Mouse (Mus musculus) heart, postnatal 0 days (tissue): ENCODE measurements at regions not wholly inside any gene's neighbourhood (a gene's known extent, or its start where the extent isn't known, plus 50 kb on each side); places are given as distances from the start of the nearest gene placed in this dataset.
A peak's percentile ranks its signal among the peaks of the same experiment; 100 is the strongest.

Experiments
- ATAC-seq: fragments of 200-750 bp; cut with Nextera tagmentation; 2 replicates; pipeline ENCODE4 v1.8.0; 2017; ENCODE audit warnings: low read depth, moderate number of reproducible peaks, moderate library complexity; ENCODE audit not compliant: insufficient read depth
- DNase-seq: peaks from one replicate; pipeline ENCODE4 v3.0.0-alpha.2; 2016; ENCODE audit warnings: low spot score
- H3K27ac ChIP-seq: fragments of 300-500 bp; sonication (generic); 2 replicates; pipeline ENCODE4 v1.5.1; 2014; ENCODE audit warnings: low read depth, mild to moderate bottlenecking
- H3K27me3 ChIP-seq: fragments of 300-500 bp; sonication (generic); 2 replicates; pipeline ENCODE4 v1.6.1; 2014; ENCODE audit warnings: low read length, mixed read lengths; ENCODE audit not compliant: control insufficient read depth, insufficient read depth
- H3K36me3 ChIP-seq: fragments of 300-500 bp; sonication (generic); replicated peaks from 2 replicates; pipeline ENCODE4 v1.6.1; 2014; ENCODE audit warnings: low read length, mixed read lengths; ENCODE audit not compliant: control insufficient read depth, insufficient read depth
- H3K4me1 ChIP-seq: fragments of 300-500 bp; sonication (generic); 2 replicates; pipeline ENCODE4 v1.6.1; 2014; ENCODE audit warnings: antibody characterized with exemption; ENCODE audit not compliant: control insufficient read depth, insufficient read depth
- H3K4me2 ChIP-seq: fragments of 300-500 bp; sonication (generic); 2 replicates; pipeline ENCODE4 v1.6.1; 2014; ENCODE audit warnings: low read depth, mild to moderate bottlenecking, low read length, moderate library complexity
- H3K4me3 ChIP-seq: fragments of 300-500 bp; sonication (generic); 2 replicates; pipeline ENCODE4 v1.5.1; 2014; ENCODE audit warnings: low read depth, low read length
- H3K9ac ChIP-seq: fragments of 300-500 bp; sonication (generic); replicated peaks from 2 replicates; pipeline ENCODE4 v1.6.1; 2014; ENCODE audit warnings: low read depth, low read length, mixed read lengths
- H3K9me3 ChIP-seq: fragments of 300-500 bp; sonication (generic); replicated peaks from 2 replicates; pipeline ENCODE4 v1.6.1; 2016; ENCODE audit warnings: low read length; ENCODE audit not compliant: control insufficient read depth
- CTCF ChIP-seq: IDR thresholded peaks from 2 replicates; pipeline ENCODE4 v1.5.1; 2016; ENCODE audit warnings: antibody characterized with exemption, control low read depth, low read depth
- EP300 ChIP-seq: IDR thresholded peaks from 2 replicates; pipeline ENCODE4 v1.6.1; 2016; ENCODE audit warnings: antibody characterized with exemption, low read depth
- WGBS: fragments of 180-500 bp; shearing (Covaris S2); extraction: QIAGEN DNeasy Blood & Tissue Kit; methylation state at CpG from one replicate; pipeline ENCODE4 v1.1.7; 2014; 5-methylcytosine and 5-hydroxymethylcytosine counted together

GRCm38 (mm10) chr7:111420698-111421097 is 337.9 kb upstream of the Eif4g2 start:
- no peaks in the 10 kb centered on the region for H3K4me1 ChIP-seq
- ATAC-seq (no peak), DNase-seq (no peak)
- 84% methylated on average over 3 of the region's 3 CpGs for WGBS
- H3K27me3 ChIP-seq = no peaks in the 10 kb centered on the region
- H3K9ac ChIP-seq = no peak overlapping the region
- H3K4me2 ChIP-seq = no peak overlapping the region
- no peak overlapping the region for H3K4me3 ChIP-seq
- TF ChIP-seq CTCF (no peak), EP300 (no peak)
- no peaks in the 10 kb centered on the region for H3K9me3 ChIP-seq
- no peak overlapping the region for H3K27ac ChIP-seq
- H3K36me3 ChIP-seq = no peaks in the 10 kb centered on the region

GRCm38 (mm10) chr7:111417735-111418134 is 334.9 kb upstream of the Eif4g2 start:
- H3K4me2 ChIP-seq = no peak overlapping the region
- no peaks in the 10 kb centered on the region for H3K27me3 ChIP-seq
- no peak for ATAC-seq
- H3K4me3 ChIP-seq = no peak overlapping the region
- H3K4me1 ChIP-seq = no peaks in the 10 kb centered on the region
- H3K9ac ChIP-seq = no peak overlapping the region
- DNase-seq = no peak
- no peaks in the 10 kb centered on the region for H3K9me3 ChIP-seq
- WGBS = 27% methylated on average over 3 of the region's 3 CpGs
- no peak overlapping the region for H3K27ac ChIP-seq
- no peak for TF ChIP-seq CTCF
- no peak for TF ChIP-seq EP300
- H3K36me3 ChIP-seq = no peaks in the 10 kb centered on the region

GRCm38 (mm10) chr7:111416061-111416460 is 333.2 kb upstream of the Eif4g2 start:
- H3K27me3 ChIP-seq = no peaks in the 10 kb centered on the region
- H3K27ac ChIP-seq = no peak overlapping the region
- H3K4me1 ChIP-seq = no peaks in the 10 kb centered on the region
- H3K9ac ChIP-seq = no peak overlapping the region
- no peak for ATAC-seq
- DNase-seq = no peak
- 79% methylated on average over 6 of the region's 6 CpGs for WGBS
- H3K4me3 ChIP-seq = no peak overlapping the region
- no peaks in the 10 kb centered on the region for H3K36me3 ChIP-seq
- no peak overlapping the region for H3K4me2 ChIP-seq
- no peaks in the 10 kb centered on the region for H3K9me3 ChIP-seq
- no peak for TF ChIP-seq EP300
- TF ChIP-seq CTCF = no peak

DNA sequence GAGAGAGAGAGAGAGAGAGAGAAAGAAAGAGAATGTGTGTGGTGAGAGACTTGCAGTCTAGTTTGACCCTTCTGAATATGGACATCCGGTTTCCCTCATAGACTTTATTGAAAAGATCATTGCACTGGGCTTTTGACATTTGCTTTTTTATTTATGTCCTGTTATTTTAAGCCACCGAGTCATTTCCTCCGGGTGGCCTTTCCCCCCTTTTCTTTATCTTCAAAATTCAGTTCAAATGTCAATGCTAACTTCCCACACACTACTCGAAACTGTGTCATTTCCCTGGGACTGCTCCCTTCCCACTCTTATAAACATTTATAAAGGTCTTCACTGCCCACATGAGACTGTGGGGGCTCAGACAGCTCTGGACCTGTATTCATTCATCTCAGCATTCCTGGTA is 330.9 kb upstream of the Eif4g2 start:
- H3K9me3 ChIP-seq = no peaks in the 10 kb centered on the region
- H3K27ac ChIP-seq = peak overlapping the region; percentile 3; the same call in 1 of the 2 replicates
- H3K9ac ChIP-seq = no peak overlapping the region
- ATAC-seq (no peak; the same call in 1 of the 2 replicates), DNase-seq (no peak)
- H3K4me2 ChIP-seq = no peak overlapping the region
- TF ChIP-seq CTCF (no peak), EP300 (no peak)
- H3K4me1 ChIP-seq = no peaks in the 10 kb centered on the region
- WGBS = 43% methylated on average over 4 of the region's 4 CpGs
- H3K27me3 ChIP-seq = no peaks in the 10 kb centered on the region
- no peak overlapping the region for H3K4me3 ChIP-seq
- no peaks in the 10 kb centered on the region for H3K36me3 ChIP-seq

GRCm38 (mm10) chr7:111412957-111413356 is 330.1 kb upstream of the Eif4g2 start:
- Histone ChIP-seq H3K4me1 (no peaks in the 10 kb centered on the region), H3K4me3 (no peak overlapping the region), H3K27ac (peak overlapping the region; percentile 18), H3K9ac (no peak overlapping the region), H3K9me3 (no peaks in the 10 kb centered on the region), H3K36me3 (no peaks in the 10 kb centered on the region), H3K27me3 (no peaks in the 10 kb centered on the region), H3K4me2 (no peak overlapping the region)
- WGBS = 69% methylated on average over 2 of the region's 2 CpGs
- TF ChIP-seq CTCF = no peak
- TF ChIP-seq EP300 = no peak
- DNase-seq (no peak), ATAC-seq (no peak)

GRCm38 (mm10) chr7:111411386-111411960 is 328.6 kb upstream of the Eif4g2 start:
- Histone ChIP-seq H3K4me2 (no peak overlapping the region), H3K4me1 (no peaks in the 10 kb centered on the region), H3K4me3 (no peak overlapping the region), H3K9me3 (no peaks in the 10 kb centered on the region), H3K27me3 (no peaks in the 10 kb centered on the region), H3K9ac (no peak overlapping the region), H3K36me3 (no peaks in the 10 kb centered on the region), H3K27ac (no peak overlapping the region)
- 87% methylated on average over 5 of the region's 5 CpGs for WGBS
- ATAC-seq (no peak), DNase-seq (no peak)
- TF ChIP-seq EP300 = no peak
- TF ChIP-seq CTCF = no peak
